Mouse (Mus musculus) left cerebral cortex, postnatal 4 days (tissue): ENCODE measurements around the gene Gucy2f. TPM values are rescaled to one million over a fixed set of nuclear protein-coding genes. Genes with fewer than 3 reads are reported as not detected.
"Not testable (repeated sequence)": the region's sequence is repeated elsewhere in the genome, so short reads cannot be mapped to it uniquely, and the experiment has no call there.

Experiments
- DNase-seq: peaks from one replicate; pipeline ENCODE4 v3.0.0-alpha.2; 2022
- intact Hi-C: fragments of 180-260 bp; cut with DNase I; formaldehyde crosslinking; loops from one replicate; pipeline ENCODE4 v1.15.1; 2025
- total RNA-seq, 2 experiments: library from RNA; stranded (reverse); gene quantifications; 2 replicates each; pipeline ENCODE4 v1.2.3; 2021

Gucy2f gene
- total RNA-seq = under 1 TPM; 0.46 to 0.66 TPM

- intact Hi-C loops = no loop called here
- no peak for DNase-seq
Measured at GRCm38 (mm10) chrX:142196831-142197230, at the start of gene Gucy2f. Gucy2f (minus strand) TSS chrX:142196931.

GRCm38 (mm10) chrX:142245682-142246327 is 49.1 kb upstream of the Gucy2f start:
- intact Hi-C loops = no loop called here
- DNase-seq = no peak

GRCm38 (mm10) chrX:142237101-142237500 is 40.4 kb upstream of the Gucy2f start:
- DNase-seq = no peak
- intact Hi-C loops = loop anchor here (5.0 kb wide), 1 partner anchor 75 kb away; no protein-coding TSS in a partner anchor

GRCm38 (mm10) chrX:142236146-142236545 is 39.4 kb upstream of the Gucy2f start:
- DNase-seq = not testable (repeated sequence)
- intact Hi-C loops = loop anchor here (5.0 kb wide), 1 partner anchor 76 kb away; no protein-coding TSS in a partner anchor

- intact Hi-C loops = no loop called here
- no peak for DNase-seq
Measured at GRCm38 (mm10) chrX:142228769-142229158, 32.0 kb upstream of the Gucy2f start.

- intact Hi-C loops = no loop called here
Measured at GRCm38 (mm10) chrX:142228055-142228768, 31.5 kb upstream of the Gucy2f start.

GRCm38 (mm10) chrX:142227398-142228054 is 30.8 kb upstream of the Gucy2f start:
- peak; percentile 22 for DNase-seq
- intact Hi-C loops = no loop called here

More at GRCm38 (mm10) chrX:142228055-142228768, 31.5 kb upstream of the Gucy2f start:
- peak; percentile 85 for DNase-seq

GRCm38 (mm10) chrX:142226542-142226941 is 29.8 kb upstream of the Gucy2f start, which contains the start of gene Nxt2:
Nxt2 (plus strand) TSS chrX:142226770.
- DNase-seq = no peak
- intact Hi-C loops = no loop called here

GRCm38 (mm10) chrX:142200295-142200694 is 3.6 kb upstream of the Gucy2f start:
- intact Hi-C loops = loop anchor here (1.0 kb wide), 1 partner anchor 114 kb away; no protein-coding TSS in a partner anchor

GRCm38 (mm10) chrX:142195551-142195950 is 1.2 kb downstream of the Gucy2f start:
- intact Hi-C loops = no loop called here

More at GRCm38 (mm10) chrX:142200295-142200694, 3.6 kb upstream of the Gucy2f start:
- peak; percentile 4 for DNase-seq

GRCm38 (mm10) chrX:142194420-142194819 is 2.3 kb downstream of the Gucy2f start:
- intact Hi-C loops = no loop called here
- peak; percentile 14 for DNase-seq

More at GRCm38 (mm10) chrX:142195551-142195950, 1.2 kb downstream of the Gucy2f start:
- DNase-seq = no peak

GRCm38 (mm10) chrX:142190355-142190754 is 6.4 kb downstream of the Gucy2f start:
- DNase-seq = no peak
- intact Hi-C loops = no loop called here

- DNase-seq = peak; percentile 63
- intact Hi-C loops = no loop called here
Measured at GRCm38 (mm10) chrX:142189023-142189703, 7.6 kb downstream of the Gucy2f start.

GRCm38 (mm10) chrX:142182026-142182425 is 14.7 kb downstream of the Gucy2f start:
- intact Hi-C loops = no loop called here

GRCm38 (mm10) chrX:142176981-142177380 is 19.8 kb downstream of the Gucy2f start:
- no peak for DNase-seq
- intact Hi-C loops = no loop called here

More at GRCm38 (mm10) chrX:142182026-142182425, 14.7 kb downstream of the Gucy2f start:
- no peak for DNase-seq

GRCm38 (mm10) chrX:142115779-142116178 is 81.0 kb downstream of the Gucy2f start:
- intact Hi-C loops = no loop called here
- DNase-seq = no peak

GRCm38 (mm10) chrX:142111236-142111635 is 85.5 kb downstream of the Gucy2f start:
- peak; percentile 25 for DNase-seq
- intact Hi-C loops = no loop called here

- intact Hi-C loops = loop anchor here (2.0 kb wide), 1 partner anchor 884 kb away; no protein-coding TSS in a partner anchor
- DNase-seq = peak; percentile 14
Measured at GRCm38 (mm10) chrX:142096904-142097303, 99.8 kb downstream of the Gucy2f start.

- intact Hi-C loops = no loop called here
- DNase-seq = no peak
Measured at GRCm38 (mm10) chrX:142095579-142095978, 101.2 kb downstream of the Gucy2f start.

- intact Hi-C loops = no loop called here
- DNase-seq = no peak
Measured at GRCm38 (mm10) chrX:142062585-142062984, 134.1 kb downstream of the Gucy2f start.
